Mouse (Mus musculus): Measurements from ENCODE around the gene Iqgap2.

- no peak for TF ChIP-seq POLR2A (IDR thresholded peaks at IDR 0.05; ENCODE audit: low read depth, low read length)
- TF ChIP-seq CTCF (conservative IDR thresholded peaks at IDR 0.05; ENCODE audit: insufficient read depth, insufficient read length, low read depth, low read length), result no peak
These were observed 195.5 kb downstream of the Iqgap2 start for GRCm38 (mm10) chr13:95696120-95696653.
